Mouse (Mus musculus) left cerebral cortex, postnatal 4 days (tissue): Measurements from ENCODE around the gene Bcl2a1c. TPM values are rescaled to one million over a fixed set of nuclear protein-coding genes. Genes with fewer than 3 reads are reported as not detected.
"Not testable (repeated sequence)": the region's sequence is repeated elsewhere in the genome, so short reads cannot be mapped to it uniquely, and the experiment has no call there.

Experiments used
- DNase-seq: peaks from one replicate; pipeline ENCODE4 v3.0.0-alpha.2; 2022
- intact Hi-C: fragments of 180-260 bp; cut with DNase I; formaldehyde crosslinking; loops from one replicate; pipeline ENCODE4 v1.15.1; 2025
- total RNA-seq, 2 experiments: library from RNA; stranded (reverse); gene quantifications; 2 replicates each; pipeline ENCODE4 v1.2.3; 2021

Gene Bcl2a1c
- not detected for total RNA-seq

DNA sequence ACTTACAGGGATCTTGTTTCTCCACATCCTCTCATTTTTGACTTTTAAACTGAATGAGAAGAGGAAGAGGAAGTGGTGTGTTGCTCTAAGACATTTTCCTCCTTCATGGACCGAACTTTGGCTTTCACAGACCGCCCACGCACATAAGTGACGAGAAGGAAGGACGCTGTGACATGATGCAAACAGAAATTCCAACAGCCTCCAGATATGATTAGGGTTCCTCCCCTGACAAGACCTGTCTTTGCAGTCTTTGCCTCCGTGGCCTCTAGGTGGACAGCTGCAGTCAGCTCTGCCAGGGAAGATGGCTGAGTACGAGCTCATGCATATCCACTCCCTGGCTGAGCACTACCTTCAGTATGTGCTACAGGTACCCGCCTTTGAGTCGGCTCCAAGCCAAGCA lies at the start of gene Bcl2a1c:
TSS of gene Bcl2a1c (plus strand) at position 281 of the 400 bp plus-strand sequence.
- not testable (repeated sequence) for DNase-seq
- intact Hi-C loops: loop anchor here (10.0 kb wide), 1 partner anchor 45 kb away; no protein-coding TSS in a partner anchor

- intact Hi-C loops, DNase-seq: not testable (repeated sequence)
These were observed 24.0 kb upstream of the Bcl2a1c start for GRCm38 (mm10) chr9:114305957-114306356.

- DNase-seq, intact Hi-C loops: not testable (repeated sequence)
These were observed 18.2 kb upstream of the Bcl2a1c start for GRCm38 (mm10) chr9:114311752-114312151.

DNA sequence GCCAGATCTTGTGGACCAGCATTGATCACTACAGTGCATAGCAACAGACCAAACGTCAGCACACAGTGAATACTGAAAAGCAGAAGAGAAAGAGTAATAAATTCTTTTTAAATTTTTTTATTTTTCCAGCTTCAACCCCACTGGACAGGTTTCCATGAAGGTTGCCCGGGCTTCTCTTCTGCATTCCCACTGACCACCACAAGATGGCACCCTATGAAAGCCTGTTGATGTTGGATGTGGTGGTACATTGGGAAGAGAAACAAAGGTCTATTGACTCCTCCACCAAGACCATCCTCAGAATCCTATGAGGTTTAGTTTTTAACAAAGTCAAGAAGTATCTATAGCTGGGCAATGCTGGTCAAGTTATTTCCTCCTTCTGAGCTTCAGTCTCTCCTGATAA lies 11.9 kb upstream of the Bcl2a1c start:
- intact Hi-C loops: no loop called here
- peak; percentile 38 for DNase-seq

DNA sequence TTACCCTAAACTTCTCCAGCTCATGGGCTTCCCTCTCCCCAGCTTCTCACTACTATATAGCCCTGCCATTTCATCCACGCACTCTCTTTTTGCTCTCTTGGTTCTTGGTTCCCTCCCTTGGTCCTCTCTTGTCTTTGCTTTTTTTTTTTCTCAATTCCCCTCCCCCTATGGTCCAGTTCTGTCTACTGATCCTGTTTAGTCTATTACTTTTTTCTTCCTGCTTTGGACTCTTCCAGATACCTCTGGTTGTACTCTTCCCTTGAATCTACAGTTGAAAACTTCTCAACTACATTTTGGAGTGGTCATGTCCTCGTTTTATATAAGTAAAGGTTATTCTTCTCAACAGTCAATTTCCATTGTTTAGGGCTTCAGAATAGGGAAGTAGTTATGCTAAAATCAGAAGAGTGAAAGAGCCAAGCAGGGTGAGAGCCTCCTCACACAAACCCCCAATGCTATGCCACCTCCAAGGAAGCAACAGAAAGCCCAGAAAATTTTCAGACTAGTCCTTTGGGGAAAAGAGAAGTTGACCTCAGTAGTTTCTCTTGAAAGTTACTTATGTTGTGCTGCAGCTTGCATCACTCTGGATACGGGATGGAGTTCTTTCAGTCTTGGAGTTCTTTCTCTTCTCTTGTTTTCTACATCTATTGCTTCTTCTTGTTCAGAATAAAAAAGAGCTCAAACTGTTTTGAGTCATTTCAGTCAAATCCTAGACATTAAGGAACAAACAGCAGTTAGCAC lies 3.8 kb upstream of the Bcl2a1c start:
- DNase-seq: no peak
- intact Hi-C loops: loop anchor here (10.0 kb wide), 1 partner anchor 49 kb away; no protein-coding TSS in a partner anchor

DNA sequence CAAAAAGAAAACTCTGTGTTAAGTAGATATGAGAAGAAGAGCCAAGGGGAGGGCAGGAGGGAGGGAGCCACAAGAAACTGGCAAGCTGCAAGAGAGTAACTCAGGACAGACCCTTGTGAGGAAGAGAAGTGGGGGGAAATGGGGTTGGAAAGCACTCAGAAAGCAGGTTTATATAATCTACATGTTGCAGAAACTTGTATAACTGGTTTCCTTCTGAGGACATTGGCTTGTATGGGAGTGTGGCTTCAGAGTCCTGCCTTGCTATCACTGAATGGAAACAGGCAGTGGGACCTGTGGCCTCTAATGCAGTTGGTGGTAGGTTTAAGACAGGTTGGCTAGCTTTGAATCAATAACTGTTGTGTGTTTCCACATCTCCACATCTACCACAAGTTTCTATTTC lies 1.6 kb upstream of the Bcl2a1c start:
- DNase-seq: not testable (repeated sequence)
- intact Hi-C loops: loop anchor here (10.0 kb wide), 1 partner anchor 46 kb away; no protein-coding TSS in a partner anchor

GRCm38 (mm10) chr9:114367783-114368470 lies 38.0 kb downstream of the Bcl2a1c start:
- intact Hi-C loops: no loop called here

DNA sequence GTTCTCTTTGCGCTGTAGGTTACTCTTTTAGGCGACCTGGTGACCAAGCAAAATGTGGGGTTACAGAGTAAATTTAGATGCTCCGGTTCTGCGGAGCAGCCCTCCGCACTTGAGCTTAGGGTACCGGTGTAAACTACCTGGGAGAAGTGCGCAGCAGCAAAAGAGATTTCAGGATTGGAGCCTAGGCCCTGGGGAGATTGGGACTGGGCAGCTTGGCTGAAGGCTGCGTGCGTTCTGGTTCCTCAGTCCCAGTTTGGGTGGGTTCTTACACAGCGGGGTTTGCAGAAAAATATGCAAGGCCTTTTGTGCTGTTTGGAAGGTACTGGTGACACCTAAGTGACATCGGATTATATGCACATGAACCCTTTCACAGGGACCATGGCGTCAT lies 38.5 kb downstream of the Bcl2a1c start:
- intact Hi-C loops: no loop called here
- no peak for DNase-seq

More at GRCm38 (mm10) chr9:114367783-114368470, 38.0 kb downstream of the Bcl2a1c start:
- DNase-seq: peak; percentile 85

- DNase-seq, intact Hi-C loops: not testable (repeated sequence)
These were observed 39.5 kb downstream of the Bcl2a1c start for GRCm38 (mm10) chr9:114369389-114369788.

DNA sequence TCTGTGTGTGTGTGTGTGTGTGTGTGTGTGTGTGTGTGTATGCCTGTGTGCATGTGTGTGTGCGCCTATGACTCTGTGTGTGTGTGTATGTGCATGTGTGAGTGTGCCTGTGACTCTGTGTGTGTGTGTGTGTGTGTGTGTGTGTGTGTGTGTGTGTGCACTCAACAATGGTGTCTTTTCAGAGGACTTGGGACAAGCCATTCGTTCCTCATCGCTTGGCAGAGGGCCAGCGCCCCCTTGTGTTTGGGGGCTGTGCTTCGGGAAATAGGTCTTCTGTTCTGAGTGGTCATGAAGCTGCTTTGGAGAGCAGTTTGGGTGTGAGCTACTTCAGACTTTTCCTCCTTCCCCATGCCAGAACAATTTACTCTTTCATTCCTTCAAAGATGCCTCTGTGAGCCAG lies 41.8 kb downstream of the Bcl2a1c start:
- intact Hi-C loops: loop anchor here (10.0 kb wide), 1 partner anchor 47 kb away; no protein-coding TSS in a partner anchor
- peak; percentile 45 for DNase-seq

GRCm38 (mm10) chr9:114375276-114375962 lies 45.5 kb downstream of the Bcl2a1c start:
- DNase-seq: no peak
- intact Hi-C loops: loop anchor here (10.0 kb wide), 1 partner anchor 51 kb away; no protein-coding TSS in a partner anchor

GRCm38 (mm10) chr9:114377168-114377567 lies 47.2 kb downstream of the Bcl2a1c start:
- DNase-seq: no peak
- intact Hi-C loops: loop anchor here (10.0 kb wide), 1 partner anchor 52 kb away; no protein-coding TSS in a partner anchor

- intact Hi-C loops: loop anchor here (5.0 to 10.0 kb wide), 2 partner anchors 55 to 388 kb away; no protein-coding TSS in a partner anchor
- DNase-seq: no peak
These were observed 49.9 kb downstream of the Bcl2a1c start for GRCm38 (mm10) chr9:114379871-114380270.

Other genes starting within 250 kb of the Bcl2a1c start
- gene Crtap, start 60.5 kb downstream of the Bcl2a1c start, total RNA-seq: 10 to 100 TPM; 13.6 to 18.3 TPM
- gene Glb1, start 70.9 kb downstream of the Bcl2a1c start, total RNA-seq: 10 to 100 TPM; 26.7 to 30.3 TPM
- gene Tmppe, start 71.0 kb downstream of the Bcl2a1c start, total RNA-seq: 10 to 100 TPM; 11.1 to 11.4 TPM
- not detected for gene Ccr4, start 174.8 kb downstream of the Bcl2a1c start, total RNA-seq
- not detected for gene C130032M10Rik, start 185.6 kb downstream of the Bcl2a1c start, total RNA-seq
- gene Trim71, start 234.2 kb downstream of the Bcl2a1c start, total RNA-seq: under 1 TPM; 0.06 to 0.14 TPM